Mouse (Mus musculus) CH12.LX (cell line): Measurements from ENCODE around the gene Wfdc17.

Experiments used
- CTCF ChIP-seq, 2 experiments: IDR thresholded peaks in 1 of 2; conservative IDR thresholded peaks in 1 of 2; 2 replicates each; pipeline ENCODE4 v1.5.1; 2011 to 2012; ENCODE audit warnings: low read depth in 2 of 2, low read length in 2 of 2, improper control_type of control experiment in 1 of 2, inconsistent platforms in 1 of 2, mild to moderate bottlenecking in 1 of 2, moderate library complexity in 1 of 2
- ELF1 ChIP-seq: IDR thresholded peaks from 2 replicates; pipeline ENCODE4 v1.6.1; 2014; ENCODE audit warnings: low read depth, mild to moderate bottlenecking, inconsistent platforms, low read length, improper control_type of control experiment
- MEF2A ChIP-seq: IDR thresholded peaks from 2 replicates; pipeline ENCODE4 v1.6.1; 2014; ENCODE audit warnings: low read depth, mild to moderate bottlenecking, inconsistent platforms, low read length, improper control_type of control experiment, borderline replicate concordance
- SMC3 ChIP-seq: IDR thresholded peaks from 2 replicates; pipeline ENCODE4 v1.6.1; 2011; ENCODE audit warnings: low read depth, low read length, improper control_type of control experiment

- TF ChIP-seq CTCF (conservative IDR thresholded peaks at IDR 0.05 in 1 of 2, IDR thresholded peaks at IDR 0.05 in 1 of 2; ENCODE audit: low read depth in 2 of 2, low read length in 2 of 2) (no peak), SMC3 (no peak), MEF2A (peak; percentile 54; the same call in 1 of the 2 replicates), ELF1 (no peak)
Observed at GRCm38 (mm10) chr11:83692008-83692407, 11.8 kb upstream of the Wfdc17 start.
